Mouse (Mus musculus): ENCODE results near the gene Peg10.

DNA sequence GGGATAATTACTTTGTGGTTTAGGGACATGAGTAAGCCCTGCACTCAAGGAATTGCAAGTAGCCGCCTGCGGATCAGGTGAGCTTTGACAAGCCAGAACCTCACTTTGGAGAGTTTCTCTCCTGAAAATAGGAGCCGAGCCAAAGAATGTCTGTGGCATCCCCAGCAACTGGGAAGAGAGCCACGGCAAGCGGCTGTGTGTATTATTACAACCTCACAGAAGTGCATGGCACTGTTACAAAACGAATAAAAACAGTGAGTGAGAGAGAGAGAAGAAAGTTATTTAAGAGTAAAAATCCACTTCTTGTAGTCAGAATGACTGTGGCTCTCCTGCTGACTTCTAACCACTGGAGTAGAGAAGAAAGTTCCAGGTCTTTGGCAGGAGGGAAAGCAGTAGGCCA, 6.6 kb upstream of the Peg10 start:
- no peak for TF ChIP-seq CTCF (IDR thresholded peaks at IDR 0.05; ENCODE audit: extremely low read depth, insufficient read length, insufficient replicate concordance, low read depth, low read length)
- no peak for TF ChIP-seq POLR2A (IDR thresholded peaks at IDR 0.05; ENCODE audit: low read depth, low read length)

All from small intestine, adult 2 months (tissue).